Mouse (Mus musculus): ENCODE data around the gene Far1. TPM values are rescaled to one million over a fixed set of nuclear protein-coding genes. Genes with fewer than 3 reads are reported as not detected.

The Far1 gene
- polyA plus RNA-seq, 1 experiment from 2014 or later, result 90.9 TPM

GRCm38 (mm10) chr7:113572741-113573140, 59.1 kb downstream of the Far1 start:
- Histone ChIP-seq H3K27me3 (no peaks in the 10 kb centered on the region), H3K27ac (no peak overlapping the region), H3K9me3 (no peaks in the 10 kb centered on the region), H3K4me2 (replicated peaks) (no peak overlapping the region), H3K4me3 (no peak overlapping the region), H3K9ac (no peak overlapping the region), H3K36me3 (peaks cover 5% of the 10 kb centered on the region; the same call in 1 of the 2 replicates), H3K4me1 (no peaks in the 10 kb centered on the region)
- ATAC-seq (ENCODE audit: insufficient number of reproducible peaks, insufficient read depth, low FRiP score, low TSS enrichment), result no peak
- WGBS, result 76% methylated on average over 2 of the region's 2 CpGs

GRCm38 (mm10) chr7:113582111-113582510, 68.5 kb downstream of the Far1 start:
- Histone ChIP-seq H3K36me3 (no peaks in the 10 kb centered on the region), H3K9ac (no peak overlapping the region), H3K4me2 (replicated peaks) (no peak overlapping the region), H3K27ac (no peak overlapping the region), H3K4me3 (no peak overlapping the region), H3K9me3 (no peaks in the 10 kb centered on the region), H3K4me1 (no peaks in the 10 kb centered on the region), H3K27me3 (no peaks in the 10 kb centered on the region)
- WGBS, result 76% methylated on average over 2 of the region's 2 CpGs
- no peak for ATAC-seq (ENCODE audit: insufficient number of reproducible peaks, insufficient read depth, low FRiP score, low TSS enrichment)

- no peak overlapping the region for H3K4me3 ChIP-seq
- no peak overlapping the region for H3K27ac ChIP-seq
- no peaks in the 10 kb centered on the region for H3K36me3 ChIP-seq
- 0 out of 2 replicates have a peak, but pooled peaks cover 4% of the 10 kb centered on the region for H3K4me1 ChIP-seq
- WGBS, result 89% methylated on average over 2 of the region's 2 CpGs
- no peaks in the 10 kb centered on the region for H3K9me3 ChIP-seq
- no peak overlapping the region for H3K9ac ChIP-seq
- no peak overlapping the region for H3K4me2 ChIP-seq (replicated peaks)
- no peak for ATAC-seq (ENCODE audit: insufficient number of reproducible peaks, insufficient read depth, low FRiP score, low TSS enrichment)
- H3K27me3 ChIP-seq, result peaks cover 2% of the 10 kb centered on the region; the same call in 1 of the 2 replicates
These were observed 75.6 kb downstream of the Far1 start for GRCm38 (mm10) chr7:113589211-113589610.

- 0 out of 2 replicates have a peak, but pooled peaks cover 4% of the 10 kb centered on the region for H3K4me1 ChIP-seq
- H3K4me3 ChIP-seq, result no peak overlapping the region
- no peak overlapping the region for H3K27ac ChIP-seq
- no peaks in the 10 kb centered on the region for H3K9me3 ChIP-seq
- no peak for ATAC-seq (ENCODE audit: insufficient number of reproducible peaks, insufficient read depth, low FRiP score, low TSS enrichment)
- H3K27me3 ChIP-seq, result peaks cover 2% of the 10 kb centered on the region; the same call in 1 of the 2 replicates
- H3K9ac ChIP-seq, result no peak overlapping the region
- 35% methylated on average over 1 of the region's 1 CpGs for WGBS
- no peak overlapping the region for H3K4me2 ChIP-seq (replicated peaks)
- no peaks in the 10 kb centered on the region for H3K36me3 ChIP-seq
These were observed 76.7 kb downstream of the Far1 start for GRCm38 (mm10) chr7:113590330-113590729.

GRCm38 (mm10) chr7:113591084-113591483, 77.5 kb downstream of the Far1 start:
- Histone ChIP-seq H3K4me1 (0 out of 2 replicates have a peak, but pooled peaks cover 4% of the 10 kb centered on the region), H3K27me3 (peaks cover 2% of the 10 kb centered on the region; the same call in 1 of the 2 replicates), H3K4me2 (replicated peaks) (no peak overlapping the region), H3K9ac (no peak overlapping the region), H3K27ac (no peak overlapping the region), H3K9me3 (no peaks in the 10 kb centered on the region), H3K4me3 (no peak overlapping the region), H3K36me3 (no peaks in the 10 kb centered on the region)
- WGBS, result 50% methylated on average over 1 of the region's 1 CpGs
- no peak for ATAC-seq (ENCODE audit: insufficient number of reproducible peaks, insufficient read depth, low FRiP score, low TSS enrichment)

- 77% methylated on average over 9 of the region's 9 CpGs for WGBS
- H3K27me3 ChIP-seq, result peaks cover 2% of the 10 kb centered on the region; the same call in 1 of the 2 replicates
- H3K9me3 ChIP-seq, result no peaks in the 10 kb centered on the region
- no peak overlapping the region for H3K9ac ChIP-seq
- no peak overlapping the region for H3K4me2 ChIP-seq (replicated peaks)
- H3K36me3 ChIP-seq, result no peaks in the 10 kb centered on the region
- ATAC-seq (ENCODE audit: insufficient number of reproducible peaks, insufficient read depth, low FRiP score, low TSS enrichment), result no peak
- H3K4me1 ChIP-seq, result 0 out of 2 replicates have a peak, but pooled peaks cover 4% of the 10 kb centered on the region
- no peak overlapping the region for H3K4me3 ChIP-seq
- H3K27ac ChIP-seq, result no peak overlapping the region
These were observed 78.1 kb downstream of the Far1 start for GRCm38 (mm10) chr7:113591557-113592354.

GRCm38 (mm10) chr7:113592696-113593095, 79.1 kb downstream of the Far1 start:
- Histone ChIP-seq H3K4me1 (0 out of 2 replicates have a peak, but pooled peaks cover 4% of the 10 kb centered on the region), H3K9ac (no peak overlapping the region), H3K27me3 (peaks cover 2% of the 10 kb centered on the region; the same call in 1 of the 2 replicates), H3K27ac (no peak overlapping the region), H3K9me3 (no peaks in the 10 kb centered on the region), H3K36me3 (no peaks in the 10 kb centered on the region), H3K4me2 (replicated peaks) (no peak overlapping the region), H3K4me3 (no peak overlapping the region)
- WGBS, result 90% methylated on average over 9 of the region's 9 CpGs
- ATAC-seq (ENCODE audit: insufficient number of reproducible peaks, insufficient read depth, low FRiP score, low TSS enrichment), result no peak

GRCm38 (mm10) chr7:113594363-113594762, 80.7 kb downstream of the Far1 start:
- Histone ChIP-seq H3K9me3 (no peaks in the 10 kb centered on the region), H3K9ac (no peak overlapping the region), H3K27ac (no peak overlapping the region), H3K4me1 (0 out of 2 replicates have a peak, but pooled peaks cover 4% of the 10 kb centered on the region), H3K4me3 (no peak overlapping the region), H3K27me3 (peaks cover 2% of the 10 kb centered on the region; the same call in 1 of the 2 replicates), H3K36me3 (no peaks in the 10 kb centered on the region), H3K4me2 (replicated peaks) (no peak overlapping the region)
- ATAC-seq (ENCODE audit: insufficient number of reproducible peaks, insufficient read depth, low FRiP score, low TSS enrichment), result no peak
- under 1% methylated on average over 3 of the region's 3 CpGs for WGBS

- H3K4me1 ChIP-seq, result no peaks in the 10 kb centered on the region
- no peak for ATAC-seq (ENCODE audit: insufficient number of reproducible peaks, insufficient read depth, low FRiP score, low TSS enrichment)
- no peak overlapping the region for H3K4me3 ChIP-seq
- no peak overlapping the region for H3K27ac ChIP-seq
- H3K27me3 ChIP-seq, result peaks cover 2% of the 10 kb centered on the region; the same call in 1 of the 2 replicates
- no peaks in the 10 kb centered on the region for H3K9me3 ChIP-seq
- H3K4me2 ChIP-seq (replicated peaks), result no peak overlapping the region
- H3K36me3 ChIP-seq, result no peaks in the 10 kb centered on the region
- no peak overlapping the region for H3K9ac ChIP-seq
These were observed 83.6 kb downstream of the Far1 start for GRCm38 (mm10) chr7:113597231-113597630.

GRCm38 (mm10) chr7:113601803-113602202, 88.2 kb downstream of the Far1 start:
- Histone ChIP-seq H3K9ac (no peak overlapping the region), H3K4me2 (replicated peaks) (no peak overlapping the region), H3K36me3 (no peaks in the 10 kb centered on the region), H3K4me1 (no peaks in the 10 kb centered on the region), H3K27me3 (no peaks in the 10 kb centered on the region), H3K9me3 (no peaks in the 10 kb centered on the region), H3K27ac (no peak overlapping the region), H3K4me3 (no peak overlapping the region)
- ATAC-seq (ENCODE audit: insufficient number of reproducible peaks, insufficient read depth, low FRiP score, low TSS enrichment), result no peak
- WGBS, result 81% methylated on average over 3 of the region's 3 CpGs

- Histone ChIP-seq H3K4me1 (no peaks in the 10 kb centered on the region; the same call in 1 of the 2 replicates), H3K4me2 (replicated peaks) (no peak overlapping the region), H3K9ac (no peak overlapping the region), H3K4me3 (no peak overlapping the region), H3K36me3 (no peaks in the 10 kb centered on the region), H3K9me3 (no peaks in the 10 kb centered on the region), H3K27me3 (no peaks in the 10 kb centered on the region), H3K27ac (no peak overlapping the region)
- WGBS, result 34% methylated on average over 9 of the region's 9 CpGs
- no peak for ATAC-seq (ENCODE audit: insufficient number of reproducible peaks, insufficient read depth, low FRiP score, low TSS enrichment)
These were observed 94.3 kb downstream of the Far1 start for GRCm38 (mm10) chr7:113607928-113608327.

- Histone ChIP-seq H3K9me3 (no peaks in the 10 kb centered on the region), H3K4me2 (replicated peaks) (no peak overlapping the region), H3K4me1 (no peaks in the 10 kb centered on the region; the same call in 1 of the 2 replicates), H3K27ac (no peak overlapping the region), H3K9ac (no peak overlapping the region), H3K27me3 (no peaks in the 10 kb centered on the region), H3K4me3 (no peak overlapping the region), H3K36me3 (no peaks in the 10 kb centered on the region)
- WGBS, result 20% methylated on average over 8 of the region's 8 CpGs
- no peak for ATAC-seq (ENCODE audit: insufficient number of reproducible peaks, insufficient read depth, low FRiP score, low TSS enrichment)
These were observed 95.5 kb downstream of the Far1 start for GRCm38 (mm10) chr7:113609027-113609705.

Measured in embryonic facial prominence, embryonic 12.5 days (tissue).